9 mouse cellular contexts compared by ENCODE assay signal in the genomic region with DNA sequence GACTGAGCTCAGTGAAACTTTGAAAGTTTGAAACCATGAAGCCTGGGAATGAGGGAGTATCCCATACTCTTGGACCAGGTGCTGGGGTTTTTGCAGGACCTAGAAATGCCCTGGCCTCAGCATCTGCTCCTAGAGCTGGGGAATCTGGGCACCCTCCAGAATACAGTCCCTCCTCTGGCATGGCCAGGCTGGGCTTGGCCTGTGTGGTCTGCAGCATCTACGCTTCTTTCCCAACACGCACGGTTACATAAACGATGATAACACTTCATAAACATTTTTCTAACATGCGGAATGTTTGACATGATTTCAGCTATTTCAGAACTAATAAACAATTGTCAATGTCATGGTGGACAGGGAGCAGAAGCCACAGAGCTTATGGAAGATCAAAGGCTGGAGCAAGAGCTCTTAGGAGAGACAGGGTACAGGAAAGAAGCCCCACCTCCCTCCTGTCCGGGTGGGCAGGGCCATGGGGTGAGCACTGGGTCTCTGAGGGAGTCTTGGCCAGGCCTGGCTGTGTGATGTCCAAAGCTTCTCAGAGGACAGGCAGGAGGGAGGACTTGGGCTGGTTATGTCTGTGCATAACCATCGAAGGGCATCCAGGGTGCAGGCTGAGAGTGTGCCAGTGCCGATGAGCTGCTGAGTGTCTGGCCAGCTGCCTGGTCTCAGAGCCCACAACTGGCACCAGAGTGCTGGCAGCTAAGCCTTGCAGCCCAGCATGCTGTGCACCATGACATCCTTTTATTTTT. TPM values are rescaled to one million over a fixed set of nuclear protein-coding genes. Genes with fewer than 3 reads are reported as not detected.
A peak's percentile ranks its signal among the peaks of the same experiment; 100 is the strongest.
DNase-seq lines count a peak whose midpoint lies in the region; ATAC-seq and TF ChIP-seq lines count a peak whose summit lies in the region.
"Had no signal": no experiment of that assay in that cellular context is flagged by ENCODE, and none has a peak within 500 bp of the region (broad histone marks: within the 10 kb centered on the region; RNA-seq: fewer than 3 reads in every experiment).

No protein-coding gene starts in this region.

- no peak overlapping the region for H3K27ac ChIP-seq in layer of hippocampus, adult 2 months
- H3K27ac ChIP-seq: limb, embryonic 12.5 days had no signal

- peak; percentile 3 for DNase-seq in layer of hippocampus, adult 11-12 months (ENCODE audit: low spot score)
- no peak for DNase-seq in layer of hippocampus, adult 2 months (ENCODE audit: low spot score in 2 of 2)
- peak; percentile 37 for DNase-seq in brain, adult 2 months (ENCODE audit: low read depth, low spot score)
- DNase-seq in gastrocnemius, postnatal 25 days: peak; percentile 82
- peak; percentile 66 for DNase-seq in lung, postnatal 25 days (ENCODE audit: low spot score)
- no peak for DNase-seq in spleen, adult 12 weeks (ENCODE audit: low spot score)

- no peak for ATAC-seq in granulocyte monocyte progenitor cell, adult 5-6 weeks (replicated peaks; ENCODE audit: poor library complexity, severe bottlenecking)
- ATAC-seq in megakaryocyte-erythroid progenitor cell, adult 5-6 weeks (replicated peaks; ENCODE audit: low FRiP score, low TSS enrichment, poor library complexity, severe bottlenecking): no peak

- H3K4me3 ChIP-seq in layer of hippocampus, adult 2 months: no peak overlapping the region
- H3K4me3 ChIP-seq: limb, embryonic 12.5 days had no signal

- no peak for TF ChIP-seq CTCF in layer of hippocampus, adult 2 months (conservative IDR thresholded peaks at IDR 0.05)

RNA-seq across cellular contexts. Expression of a gene that starts 16.9 kb away (rescaled TPM):
- not detected for total RNA-seq in layer of hippocampus, adult 2 months (2021)
- not detected for total RNA-seq in gastrocnemius, postnatal 25 days (2021)
- total RNA-seq in granulocyte monocyte progenitor cell, adult 5-6 weeks (2014; fragmentation: Nextera tagmentation): not detected in 2 replicates
- not detected in 2 replicates for total RNA-seq in granulocyte monocyte progenitor cell, adult 5-6 weeks (2017)
- total RNA-seq in megakaryocyte-erythroid progenitor cell, adult 5-6 weeks (2014; fragmentation: Nextera tagmentation): not detected in 2 replicates
- total RNA-seq in megakaryocyte-erythroid progenitor cell, adult 5-6 weeks (2017): not detected in 2 replicates

RNA-seq across cellular contexts. Expression of a gene that starts 27.9 kb away (rescaled TPM):
- total RNA-seq in layer of hippocampus, adult 2 months (2021): not detected
- not detected for total RNA-seq in gastrocnemius, postnatal 25 days (2021)
- total RNA-seq in granulocyte monocyte progenitor cell, adult 5-6 weeks (2014; fragmentation: Nextera tagmentation): not detected in 2 replicates
- not detected in 2 replicates for total RNA-seq in granulocyte monocyte progenitor cell, adult 5-6 weeks (2017)
- total RNA-seq in megakaryocyte-erythroid progenitor cell, adult 5-6 weeks (2014; fragmentation: Nextera tagmentation): not detected in 2 replicates
- total RNA-seq in megakaryocyte-erythroid progenitor cell, adult 5-6 weeks (2017): not detected in 2 replicates

RNA-seq across cellular contexts. Expression of a gene that starts 33.3 kb away (rescaled TPM):
- total RNA-seq in layer of hippocampus, adult 2 months (2021): 10 to 100 TPM; 31.6 to 37.5 TPM
- 10 to 100 TPM in 1 of 2 experiments, 1 to 10 TPM in 1; 8.6 to 10.7 TPM for total RNA-seq in gastrocnemius, postnatal 25 days (2021)
- 13.3 and 25.8 TPM in 2 replicates for total RNA-seq in granulocyte monocyte progenitor cell, adult 5-6 weeks (2014; fragmentation: Nextera tagmentation)
- total RNA-seq in granulocyte monocyte progenitor cell, adult 5-6 weeks (2017): 7.4 and 15.0 TPM in 2 replicates
- total RNA-seq in megakaryocyte-erythroid progenitor cell, adult 5-6 weeks (2014; fragmentation: Nextera tagmentation): 13.8 and 14.4 TPM in 2 replicates
- total RNA-seq in megakaryocyte-erythroid progenitor cell, adult 5-6 weeks (2017): 7.4 and 20.8 TPM in 2 replicates

RNA-seq across cellular contexts. Expression of a gene that starts 49.4 kb away (rescaled TPM):
- 100 to 1,000 TPM; 713 to 738 TPM for total RNA-seq in layer of hippocampus, adult 2 months (2021)
- 100 to 1,000 TPM; 342 to 348 TPM for total RNA-seq in gastrocnemius, postnatal 25 days (2021)
- total RNA-seq in granulocyte monocyte progenitor cell, adult 5-6 weeks (2014; fragmentation: Nextera tagmentation): 3,456 and 3,912 TPM in 2 replicates
- 1,093 and 2,216 TPM in 2 replicates for total RNA-seq in granulocyte monocyte progenitor cell, adult 5-6 weeks (2017)
- total RNA-seq in megakaryocyte-erythroid progenitor cell, adult 5-6 weeks (2014; fragmentation: Nextera tagmentation): 3,693 and 4,041 TPM in 2 replicates
- total RNA-seq in megakaryocyte-erythroid progenitor cell, adult 5-6 weeks (2017): 2,831 and 3,324 TPM in 2 replicates

Comparison
In these comparisons a context has a peak if more than half of its experiments do, and no peak if none do; other contexts are left out.
1. DNase-seq: peak in layer of hippocampus, adult 11-12 months (single experiment), brain, adult 2 months (single experiment), gastrocnemius, postnatal 25 days (single experiment) and lung, postnatal 25 days (single experiment); none in layer of hippocampus, adult 2 months (0 of 2) and spleen, adult 12 weeks (single experiment).